Mouse (Mus musculus) adrenal gland (tissue): ENCODE data around the gene Reck.

Experiments
- intact Hi-C: fragments of 180-260 bp; cut with DNase I; formaldehyde crosslinking; loops from one replicate; pipeline ENCODE4 v1.15.1; 2025

Reck gene

DNA sequence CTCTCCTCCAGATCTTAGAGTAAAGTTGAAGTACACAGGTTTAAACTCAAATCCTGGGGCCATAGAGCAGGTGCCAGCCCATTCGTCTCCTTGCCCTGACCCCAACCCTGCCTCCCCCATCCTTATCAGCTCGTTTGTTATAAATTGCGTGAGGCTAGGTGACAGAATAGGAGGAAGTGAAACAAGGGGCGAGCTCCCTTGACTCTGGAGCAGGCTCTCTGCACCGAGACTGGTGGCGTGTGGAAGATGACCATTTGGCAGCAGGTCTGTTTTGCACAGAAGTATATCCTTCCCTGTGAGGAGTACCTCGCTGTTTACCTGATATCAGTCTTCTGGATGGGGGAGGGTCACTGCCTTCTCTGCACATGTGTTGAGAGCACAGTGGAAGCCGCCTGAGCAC, 23.9 kb downstream of the Reck start:
- intact Hi-C loops: no loop called here

DNA sequence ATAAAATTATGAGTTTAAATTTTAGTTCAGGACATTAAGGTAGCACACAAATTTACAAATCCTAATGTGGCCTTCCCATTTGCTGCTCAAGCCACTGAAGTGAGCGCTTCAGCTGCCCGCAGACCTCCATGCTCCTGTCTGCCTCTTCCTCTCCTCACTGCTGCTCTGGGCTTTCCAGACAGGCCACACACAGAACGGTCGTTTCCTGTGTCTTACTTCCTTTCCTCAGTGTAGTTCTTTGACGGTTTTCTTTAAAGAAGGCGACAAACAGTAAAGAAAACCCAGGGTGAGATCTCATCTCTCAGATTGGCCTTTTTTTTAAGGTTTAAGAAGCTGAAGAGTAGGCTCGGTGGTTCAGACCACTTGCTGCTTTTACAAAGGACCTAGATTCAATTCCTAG, 28.4 kb downstream of the Reck start:
- intact Hi-C loops: no loop called here

DNA sequence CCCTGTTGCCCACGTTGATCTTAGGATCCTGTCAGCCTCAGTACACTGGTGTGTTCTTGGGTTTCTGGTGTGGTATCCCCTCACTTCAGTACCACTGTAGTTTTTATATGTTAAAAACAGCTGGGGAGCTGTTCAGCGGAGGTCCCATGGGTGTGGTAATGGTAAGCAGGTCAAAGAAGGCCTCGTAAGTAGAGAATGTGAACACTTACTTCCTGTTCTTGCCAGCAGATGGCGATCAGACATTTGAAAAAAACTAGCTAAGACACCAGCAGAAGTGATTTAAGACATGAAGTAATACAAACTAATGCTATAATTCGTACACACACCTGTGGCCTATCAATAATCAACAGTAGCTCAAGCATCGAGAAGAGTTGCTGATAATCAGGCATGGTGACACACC, 31.1 kb downstream of the Reck start:
- intact Hi-C loops: loop anchor here (5.0 kb wide), 1 partner anchor 76 kb away; the partner anchor contains the start of gene Ccin

DNA sequence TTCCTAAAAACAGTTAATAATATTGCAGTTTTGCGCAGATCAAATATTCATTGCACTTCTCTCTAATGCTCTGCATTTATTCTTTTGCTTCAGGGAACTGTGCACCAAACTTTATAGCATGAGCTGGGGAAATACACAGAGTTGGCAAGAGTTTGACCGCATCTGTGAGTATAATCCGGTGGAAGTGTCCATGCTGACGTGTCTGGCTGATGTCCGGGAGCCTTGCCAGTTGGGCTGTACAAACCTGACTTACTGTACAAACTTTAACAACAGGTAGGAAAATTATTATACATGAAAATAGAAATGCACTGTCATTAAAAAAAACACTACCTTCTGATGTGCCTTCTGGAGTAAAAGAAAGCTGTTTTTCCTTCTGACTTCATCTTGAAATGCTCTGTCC, 42.9 kb downstream of the Reck start:
- intact Hi-C loops: no loop called here

GRCm38 (mm10) chr4:43920602-43921001, 45.3 kb downstream of the Reck start:
- intact Hi-C loops: no loop called here

DNA sequence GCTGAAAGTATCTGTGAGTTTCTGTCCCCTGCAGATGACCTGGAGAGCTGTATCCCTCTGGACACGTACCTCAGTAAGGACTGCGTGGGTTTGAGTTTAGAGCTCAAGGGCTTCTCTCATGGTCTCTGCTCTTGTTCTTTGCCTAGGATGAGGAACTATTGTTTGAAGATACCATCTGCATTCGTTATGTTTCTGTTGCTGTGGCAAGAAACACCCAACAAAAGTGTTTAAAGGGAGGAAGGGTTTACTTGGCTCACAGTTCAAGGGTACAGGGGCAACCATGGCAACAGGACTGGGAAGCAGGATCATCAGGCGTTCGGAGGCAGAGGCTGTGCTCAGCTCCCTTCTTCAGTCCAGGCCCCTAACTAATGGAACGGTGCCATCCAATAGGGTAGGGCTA, 49.8 kb downstream of the Reck start:
- intact Hi-C loops: loop anchor here (1.0 kb wide), 1 partner anchor 57 kb away; no protein-coding TSS in a partner anchor

DNA sequence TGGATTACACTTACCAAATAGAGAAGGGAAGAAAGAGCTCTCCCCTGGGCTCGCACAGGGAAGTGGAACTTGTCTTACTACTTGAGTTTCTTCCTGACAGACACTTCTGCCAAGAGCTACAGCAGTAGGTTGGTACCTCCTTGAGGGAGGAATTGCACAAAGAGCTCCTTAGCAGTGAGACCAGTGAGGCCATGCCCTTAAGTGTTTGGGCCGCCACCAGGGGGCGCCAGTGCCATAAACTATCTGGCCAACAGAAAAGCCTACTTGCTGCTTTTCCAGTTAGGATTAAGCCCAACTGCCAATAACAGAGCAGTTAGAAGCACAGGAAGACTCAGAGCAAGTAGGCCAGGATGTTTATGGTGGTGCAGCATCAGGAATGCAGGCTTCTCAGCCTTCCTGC, 50.4 kb downstream of the Reck start:
- intact Hi-C loops: loop anchor here (1.0 kb wide), 1 partner anchor 57 kb away; no protein-coding TSS in a partner anchor

GRCm38 (mm10) chr4:43927826-43928225, 52.5 kb downstream of the Reck start:
- intact Hi-C loops: no loop called here

DNA sequence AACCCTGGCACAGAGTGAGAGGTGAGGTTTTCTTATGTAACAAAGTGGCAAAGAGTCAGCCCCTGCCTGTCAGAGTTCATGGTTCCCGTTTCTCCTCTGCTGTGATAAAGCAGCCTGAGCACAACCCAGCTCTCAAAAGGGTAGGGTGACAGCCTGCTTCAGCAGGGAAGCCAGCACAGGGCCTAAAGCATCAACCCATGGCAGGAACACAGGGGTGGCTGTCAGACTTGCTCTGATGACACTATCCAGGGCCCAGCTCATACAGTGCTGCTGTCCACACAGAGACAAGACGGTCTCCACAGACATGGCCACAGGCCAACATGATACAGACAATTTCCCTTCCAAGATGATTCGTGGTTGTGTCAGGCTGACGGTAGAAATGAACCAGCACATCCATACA, 56.5 kb downstream of the Reck start:
- intact Hi-C loops: no loop called here

- intact Hi-C loops: no loop called here
Observed at GRCm38 (mm10) chr4:43936186-43936585, 60.9 kb downstream of the Reck start.

- intact Hi-C loops: no loop called here
Observed at GRCm38 (mm10) chr4:43936749-43937674, 61.7 kb downstream of the Reck start.

DNA sequence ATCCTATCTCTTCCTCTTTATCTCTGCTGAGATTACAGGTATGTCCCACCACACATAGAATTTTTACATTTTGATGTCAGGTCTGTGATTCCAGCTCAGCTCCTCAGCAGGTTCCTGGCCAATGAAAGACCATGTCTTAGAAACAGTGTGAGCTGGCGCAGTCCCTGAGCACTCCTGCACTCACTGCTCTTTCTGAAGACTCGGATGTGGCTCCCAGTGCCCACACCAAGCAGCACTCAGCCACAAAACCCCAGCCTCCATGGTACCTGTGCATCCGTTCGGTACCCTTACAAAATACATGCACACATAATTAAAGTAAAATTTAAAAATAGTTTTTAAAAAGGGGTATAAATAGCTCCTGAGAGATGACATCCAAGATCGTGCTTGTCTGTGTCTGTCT, 66.0 kb downstream of the Reck start:
- intact Hi-C loops: no loop called here

DNA sequence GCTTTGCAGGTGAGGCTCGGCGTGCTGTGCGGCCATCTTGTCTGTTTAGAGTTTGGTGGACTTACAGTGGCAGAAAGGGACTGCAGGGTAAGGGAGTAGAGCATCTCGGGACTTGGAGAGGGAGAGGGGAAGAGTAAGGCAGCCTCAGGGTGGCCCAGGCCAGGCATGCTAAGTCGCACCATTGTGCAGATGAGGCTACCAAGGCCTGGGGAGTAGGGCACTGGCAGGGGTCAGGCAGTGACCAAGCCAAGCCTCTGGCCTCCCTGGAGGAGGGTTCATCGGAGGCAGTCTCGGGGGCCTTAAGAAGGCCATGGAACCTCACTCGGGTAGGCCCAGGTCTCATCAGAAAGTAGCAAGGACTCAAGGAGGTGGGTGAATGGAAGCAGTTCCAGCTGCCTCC, 67.1 kb downstream of the Reck start:
- intact Hi-C loops: no loop called here

DNA sequence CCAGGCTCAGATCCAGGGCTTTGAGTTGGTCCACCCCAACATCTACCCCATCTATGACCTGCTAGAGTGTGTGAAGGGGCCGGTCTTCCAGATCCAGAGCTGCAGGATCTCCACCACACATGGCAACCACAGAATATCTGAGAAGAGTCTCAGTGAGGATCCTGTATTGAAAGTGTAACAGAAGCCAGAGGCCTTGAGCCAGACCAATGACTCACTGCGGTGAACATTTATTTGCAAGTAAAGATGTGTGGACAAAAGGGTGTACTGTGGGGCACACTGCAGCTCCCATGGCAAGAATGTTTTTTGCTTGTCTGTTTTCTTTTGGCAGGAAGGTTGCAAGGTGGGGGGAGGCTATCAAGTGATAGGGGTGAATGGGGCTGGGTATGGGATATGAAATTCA, 72.2 kb downstream of the Reck start:
- intact Hi-C loops: no loop called here

DNA sequence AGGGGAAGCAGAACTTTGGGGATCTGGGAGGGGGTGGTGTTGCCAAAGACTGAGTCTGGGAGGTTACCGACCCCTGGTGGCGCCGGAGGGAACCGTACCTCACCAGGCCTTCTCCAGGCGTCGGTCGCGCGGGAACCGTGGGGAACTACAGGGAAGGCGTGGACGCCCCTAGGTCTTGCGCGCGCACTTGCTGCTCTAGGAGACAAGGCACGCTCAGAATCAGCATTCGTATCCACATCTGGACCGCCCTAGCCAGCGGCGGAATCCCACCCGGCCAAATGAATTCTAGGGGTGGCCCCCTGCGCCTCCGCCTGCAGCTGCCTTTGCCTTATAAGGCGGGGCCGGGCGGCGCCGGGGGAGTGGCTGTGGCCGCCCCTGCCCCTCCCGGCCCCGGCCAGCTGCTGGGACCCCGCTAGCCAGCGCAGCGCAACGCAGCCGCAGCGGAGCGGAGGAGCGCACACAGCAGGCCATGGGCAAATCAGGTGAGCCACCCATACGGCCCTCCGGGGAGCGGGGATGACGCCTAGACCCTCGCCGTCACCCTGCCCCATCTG, 82.0 kb downstream of the Reck start, which contains the start of gene Glipr2:
Gene Glipr2 (plus strand): TSS at position 110 of the 554 bp plus-strand sequence.
- intact Hi-C loops: no loop called here

DNA sequence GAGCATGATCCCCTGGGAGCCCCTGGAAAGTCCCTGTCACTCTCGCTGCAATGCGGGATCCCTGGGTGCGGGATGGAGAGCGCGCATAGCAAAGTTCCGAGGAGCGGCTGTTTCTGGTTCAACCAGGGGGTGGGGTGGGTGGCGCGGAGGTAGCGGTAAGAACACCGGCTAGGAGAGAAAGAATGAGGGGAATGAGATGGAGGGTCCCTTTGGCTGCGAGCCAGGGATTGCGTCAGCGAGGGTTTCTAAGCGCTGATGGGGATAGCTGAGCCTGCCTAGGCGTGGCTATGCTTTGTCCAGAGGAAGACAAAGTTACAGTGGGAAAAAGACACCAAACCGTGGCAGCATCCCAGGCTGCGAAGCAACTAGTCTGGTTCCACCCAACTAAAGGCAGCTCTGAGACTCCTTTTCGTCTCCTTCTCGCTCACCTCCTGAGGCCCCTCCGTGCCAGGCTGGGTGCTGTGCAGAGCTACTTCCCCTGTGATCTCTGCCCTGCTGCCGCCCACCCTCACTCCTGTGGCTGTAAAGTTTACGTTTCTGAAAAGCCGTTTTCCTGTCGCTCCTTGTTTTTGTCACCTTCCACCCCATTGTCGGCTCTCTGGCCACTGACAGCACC, 82.6 kb downstream of the Reck start:
- intact Hi-C loops: no loop called here

DNA sequence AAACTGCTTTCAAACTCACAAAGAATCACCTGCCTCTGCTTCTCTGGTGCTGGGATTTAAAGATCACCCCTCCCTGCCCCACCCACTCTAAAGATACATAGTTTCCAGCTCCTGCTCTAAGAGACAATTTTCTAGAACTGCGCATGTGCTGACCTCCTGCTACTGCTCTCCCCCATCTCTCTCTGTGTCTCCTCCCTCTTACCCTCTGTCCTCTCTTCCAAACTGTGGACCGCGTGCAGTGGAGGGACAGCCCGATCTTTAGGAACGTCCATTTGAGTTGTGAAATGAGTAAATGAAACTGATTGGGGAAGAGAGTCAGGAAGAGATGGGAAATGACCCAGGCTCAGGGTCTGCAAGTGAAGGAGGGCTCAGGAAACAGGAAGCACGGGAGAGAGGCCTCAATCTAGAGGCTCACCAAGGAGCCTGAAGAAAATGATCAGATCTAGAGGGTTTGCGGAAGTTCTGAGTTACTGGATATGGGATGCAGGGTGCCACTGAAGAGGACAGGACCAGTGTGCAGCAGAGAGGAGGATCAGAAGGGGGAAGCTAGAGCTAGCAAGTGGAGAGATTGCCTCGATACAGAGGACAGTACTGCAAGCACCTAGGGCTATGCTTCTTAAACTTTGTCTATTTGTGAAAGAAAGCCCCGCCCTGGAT, 84.3 kb downstream of the Reck start:
- intact Hi-C loops: no loop called here

- intact Hi-C loops: no loop called here
Observed at GRCm38 (mm10) chr4:43960207-43960606, 84.9 kb downstream of the Reck start.

- intact Hi-C loops: no loop called here
Observed at GRCm38 (mm10) chr4:43964326-43964833, 89.0 kb downstream of the Reck start.

DNA sequence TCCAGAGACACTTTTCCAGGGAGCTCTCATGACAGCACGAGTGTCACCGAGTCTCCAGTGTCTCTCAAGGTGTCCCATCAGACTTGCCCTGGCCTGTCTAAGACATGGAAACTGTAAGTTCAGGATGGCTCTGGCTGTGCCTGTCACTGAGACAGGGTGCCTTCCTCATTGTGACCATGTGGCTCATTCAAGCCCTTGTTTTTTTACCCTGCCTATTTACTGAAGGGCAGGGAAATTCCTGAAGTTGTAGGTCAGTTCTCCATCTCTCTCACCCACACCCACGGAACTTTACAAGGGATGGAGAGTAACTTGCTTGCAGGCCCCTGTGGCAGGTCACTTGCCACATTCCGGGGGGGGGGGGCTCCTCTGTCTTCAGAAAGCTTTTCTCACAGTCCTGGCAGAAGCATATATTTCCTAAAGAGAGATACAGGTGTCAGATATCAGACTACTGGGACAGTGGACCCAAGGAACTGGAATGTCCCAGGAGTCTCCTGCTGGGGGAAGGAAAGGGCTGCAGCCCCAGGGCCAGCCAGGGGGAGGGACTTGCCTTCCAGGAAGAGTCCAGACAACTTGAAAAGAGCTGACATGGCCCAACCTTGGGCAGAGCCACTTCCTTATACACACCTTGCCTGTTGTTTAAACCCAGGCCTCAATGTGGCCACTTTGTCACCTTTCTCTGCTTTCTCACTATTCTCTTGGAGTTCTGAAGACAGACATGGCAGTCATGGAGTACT, 89.8 kb downstream of the Reck start:
- intact Hi-C loops: no loop called here
